Mouse (Mus musculus): ENCODE data around the gene Fxyd5. TPM values are rescaled to one million over a fixed set of nuclear protein-coding genes. Genes with fewer than 3 reads are reported as not detected.

The Fxyd5 gene
- polyA plus RNA-seq, 1 experiment from 2014 or later, result 19.6 TPM

- 0 out of 2 replicates have a peak, but pooled peaks have one; percentile 48 for ATAC-seq (ENCODE audit: low read depth)
These were observed 35.7 kb upstream of the Fxyd5 start for GRCm38 (mm10) chr7:31077885-31078445.

DNA sequence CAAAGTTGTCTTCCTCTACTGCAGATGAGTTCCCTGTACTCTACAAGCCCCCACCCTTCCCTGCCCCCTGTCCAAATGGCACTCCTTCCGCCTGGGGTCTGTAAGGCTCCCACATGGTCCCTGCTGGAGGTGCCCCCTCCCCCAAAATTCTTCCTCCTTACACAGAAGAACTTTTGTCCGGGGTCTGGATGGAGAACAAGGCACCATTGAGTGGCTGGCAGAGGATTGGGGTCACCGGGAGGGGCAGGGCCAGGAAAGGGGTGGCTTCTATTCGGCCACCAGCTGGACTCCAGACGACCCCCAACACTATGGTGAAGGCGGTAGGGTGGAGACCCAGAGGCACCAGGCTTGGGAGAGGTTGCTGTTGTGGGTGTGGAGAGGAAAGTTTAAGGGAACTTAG is 35.2 kb upstream of the Fxyd5 start:
- no peaks in the 10 kb centered on the region for H3K9me3 ChIP-seq
- H3K9ac ChIP-seq, result no peak overlapping the region
- H3K4me2 ChIP-seq, result no peak overlapping the region
- no peaks in the 10 kb centered on the region for H3K27me3 ChIP-seq
- H3K4me3 ChIP-seq, result no peak overlapping the region
- ATAC-seq (ENCODE audit: low read depth), result peak; percentile 48
- H3K27ac ChIP-seq (replicated peaks), result peak overlapping the region; percentile 34; the same call in 1 of the 2 replicates
- H3K4me1 ChIP-seq (replicated peaks), result 0 out of 2 replicates have a peak, but pooled peaks cover 10% of the 10 kb centered on the region
- 31% methylated on average over 6 of the region's 6 CpGs for WGBS
- no peaks in the 10 kb centered on the region for H3K36me3 ChIP-seq

More at GRCm38 (mm10) chr7:31077885-31078445, 35.7 kb upstream of the Fxyd5 start:
- H3K9me3 ChIP-seq, result no peaks in the 10 kb centered on the region
- H3K27me3 ChIP-seq, result no peaks in the 10 kb centered on the region
- no peak overlapping the region for H3K4me2 ChIP-seq
- H3K27ac ChIP-seq (replicated peaks), result peak overlapping the region; percentile 34; the same call in 1 of the 2 replicates
- WGBS, result 50% methylated on average over 5 of the region's 5 CpGs
- peaks cover 13% of the 10 kb centered on the region for H3K4me1 ChIP-seq (replicated peaks)
- no peaks in the 10 kb centered on the region for H3K36me3 ChIP-seq
- H3K4me3 ChIP-seq, result no peak overlapping the region
- H3K9ac ChIP-seq, result no peak overlapping the region

GRCm38 (mm10) chr7:31076492-31076891 is 34.2 kb upstream of the Fxyd5 start, which contains the start of gene Fxyd3:
TSS of gene Fxyd3 (minus strand) at chr7:31076704.
- 66% methylated on average over 5 of the region's 5 CpGs for WGBS

DNA sequence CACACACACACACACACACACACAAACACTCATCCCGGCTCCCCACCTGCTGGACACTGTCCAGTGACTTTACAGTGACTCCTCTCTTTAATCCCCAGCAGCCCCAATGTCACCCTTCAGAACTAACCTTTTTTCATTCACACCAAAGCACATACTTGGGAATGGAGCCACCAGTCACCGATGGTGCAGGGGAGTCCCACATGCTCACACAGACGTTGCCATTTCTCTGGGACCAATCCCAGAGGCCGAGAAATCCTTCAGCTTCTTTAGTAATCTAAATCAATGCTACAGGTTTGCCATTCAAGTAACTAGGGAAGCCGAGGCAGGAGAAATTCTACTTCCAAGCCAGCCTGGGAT is 32.4 kb upstream of the Fxyd5 start:
- H3K27ac ChIP-seq (replicated peaks), result no peak overlapping the region
- H3K4me3 ChIP-seq, result no peak overlapping the region
- ATAC-seq (ENCODE audit: low read depth), result no peak
- WGBS, result 67% methylated on average over 5 of the region's 5 CpGs
- H3K4me2 ChIP-seq, result no peak overlapping the region
- H3K9ac ChIP-seq, result no peak overlapping the region
- H3K9me3 ChIP-seq, result no peaks in the 10 kb centered on the region
- no peaks in the 10 kb centered on the region for H3K27me3 ChIP-seq
- H3K36me3 ChIP-seq, result no peaks in the 10 kb centered on the region
- H3K4me1 ChIP-seq (replicated peaks), result peaks cover 10% of the 10 kb centered on the region; the same call in 1 of the 2 replicates

More at GRCm38 (mm10) chr7:31076492-31076891, 34.2 kb upstream of the Fxyd5 start, which contains the start of gene Fxyd3:
- Histone ChIP-seq H3K27ac (replicated peaks) (peak within 1 kb of the TSS; percentile 34; the same call in 1 of the 2 replicates), H3K9ac (no peak within 1 kb of the TSS), H3K36me3 (no peaks in the 10 kb centered on the region), H3K4me2 (no peak within 1 kb of the TSS), H3K4me3 (no peak within 1 kb of the TSS), H3K27me3 (no peaks in the 10 kb centered on the region), H3K9me3 (no peaks in the 10 kb centered on the region), H3K4me1 (replicated peaks) (peaks cover 10% of the 10 kb centered on the region; the same call in 1 of the 2 replicates)
- ATAC-seq (ENCODE audit: low read depth), result no peak

DNA sequence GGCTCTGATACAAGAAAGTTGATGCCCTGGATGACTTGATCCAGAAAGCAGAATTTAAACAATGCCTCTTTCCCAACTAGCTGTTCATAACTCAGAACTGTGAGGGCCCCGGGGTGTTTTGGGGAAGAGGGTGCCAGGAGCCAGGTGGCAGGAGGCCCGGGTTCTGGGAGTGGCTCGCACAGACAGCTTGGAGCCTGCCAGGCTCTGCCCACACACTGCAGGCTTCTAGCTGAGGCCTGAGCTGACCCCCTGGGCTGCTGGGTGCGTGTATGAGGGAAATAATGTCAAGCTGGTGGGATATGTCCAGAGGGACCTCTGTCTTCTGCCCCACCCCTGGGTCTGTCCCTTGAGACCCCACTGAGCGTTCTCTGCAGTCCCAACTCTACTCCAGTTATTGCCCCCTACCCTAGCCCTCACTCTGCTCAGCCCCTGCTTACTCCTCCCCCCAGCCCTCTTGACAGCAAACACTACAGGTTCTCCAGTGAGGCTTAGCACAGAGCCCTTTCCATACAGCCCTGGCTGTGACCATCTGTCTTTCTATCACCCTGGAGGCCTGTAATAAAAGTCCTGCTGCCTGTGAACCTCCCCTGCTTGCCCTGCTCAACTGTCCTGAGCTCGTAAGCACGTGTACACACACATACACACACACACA is 31.9 kb upstream of the Fxyd5 start:
- Histone ChIP-seq H3K9me3 (no peaks in the 10 kb centered on the region), H3K9ac (no peak overlapping the region), H3K27ac (replicated peaks) (no peak overlapping the region), H3K4me3 (no peak overlapping the region), H3K36me3 (no peaks in the 10 kb centered on the region), H3K4me1 (replicated peaks) (peaks cover 10% of the 10 kb centered on the region; the same call in 1 of the 2 replicates), H3K27me3 (no peaks in the 10 kb centered on the region), H3K4me2 (no peak overlapping the region)
- no peak for ATAC-seq (ENCODE audit: low read depth)
- WGBS, result 56% methylated on average over 7 of the region's 7 CpGs

DNA sequence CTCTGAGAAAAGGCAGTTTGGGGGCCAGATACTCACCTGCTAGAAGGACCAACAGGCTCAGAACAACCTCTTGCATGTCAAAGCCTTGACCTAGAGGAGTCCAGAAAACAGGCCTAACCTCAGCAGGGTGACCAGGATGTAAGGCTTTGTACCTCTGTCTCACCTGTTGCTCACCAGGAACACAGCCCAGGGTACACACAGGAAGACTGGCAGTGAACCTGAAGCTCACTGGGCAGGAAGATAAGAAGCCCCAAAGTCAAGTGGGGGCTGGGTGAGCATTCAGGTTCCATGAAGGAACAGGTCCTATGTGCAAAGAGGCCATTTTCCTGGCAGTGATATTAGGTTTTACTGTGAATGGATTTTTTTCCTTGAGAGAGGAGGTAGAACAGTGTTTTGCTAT is 31.3 kb upstream of the Fxyd5 start:
- Histone ChIP-seq H3K4me1 (replicated peaks) (peaks cover 10% of the 10 kb centered on the region; the same call in 1 of the 2 replicates), H3K27me3 (no peaks in the 10 kb centered on the region), H3K9ac (no peak overlapping the region), H3K27ac (replicated peaks) (no peak overlapping the region), H3K4me3 (no peak overlapping the region), H3K4me2 (no peak overlapping the region), H3K9me3 (no peaks in the 10 kb centered on the region), H3K36me3 (no peaks in the 10 kb centered on the region)
- ATAC-seq (ENCODE audit: low read depth), result no peak

- Histone ChIP-seq H3K4me1 (replicated peaks) (peaks cover 7% of the 10 kb centered on the region; the same call in 1 of the 2 replicates), H3K4me3 (no peak overlapping the region), H3K27me3 (no peaks in the 10 kb centered on the region), H3K9me3 (no peaks in the 10 kb centered on the region), H3K27ac (replicated peaks) (no peak overlapping the region), H3K4me2 (no peak overlapping the region), H3K36me3 (no peaks in the 10 kb centered on the region), H3K9ac (no peak overlapping the region)
- no peak for ATAC-seq (ENCODE audit: low read depth)
- 38% methylated on average over 9 of the region's 9 CpGs for WGBS
These were observed 30.0 kb upstream of the Fxyd5 start for GRCm38 (mm10) chr7:31072326-31072725.

DNA sequence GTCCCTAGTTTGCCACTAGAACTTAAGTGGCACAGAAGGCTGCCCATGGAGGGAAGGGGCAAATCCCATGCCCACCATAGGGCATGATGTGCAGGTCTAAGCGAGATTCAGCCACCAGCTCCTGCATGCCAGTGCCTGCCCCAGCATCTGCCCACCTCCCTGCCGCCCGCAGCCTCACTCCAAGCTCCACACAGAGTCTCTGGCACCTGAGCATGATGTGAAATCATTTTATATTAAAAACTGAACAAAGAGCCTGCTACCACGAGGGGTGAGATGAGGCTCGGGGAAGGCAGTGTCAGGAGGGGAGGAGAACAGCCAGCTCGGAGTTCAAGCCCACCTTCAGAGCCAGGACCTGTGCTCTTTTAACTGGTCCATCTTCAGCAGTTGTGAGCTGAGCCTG is 28.0 kb upstream of the Fxyd5 start:
- 83% methylated on average over 6 of the region's 6 CpGs for WGBS
- no peak for ATAC-seq (ENCODE audit: low read depth)
- Histone ChIP-seq H3K9ac (no peak overlapping the region), H3K27ac (replicated peaks) (no peak overlapping the region), H3K4me3 (no peak overlapping the region), H3K27me3 (no peaks in the 10 kb centered on the region), H3K9me3 (no peaks in the 10 kb centered on the region), H3K4me2 (no peak overlapping the region), H3K36me3 (no peaks in the 10 kb centered on the region), H3K4me1 (replicated peaks) (peaks cover 4% of the 10 kb centered on the region; the same call in 1 of the 2 replicates)

GRCm38 (mm10) chr7:31069491-31069890 is 27.2 kb upstream of the Fxyd5 start:
- Histone ChIP-seq H3K4me2 (no peak overlapping the region), H3K4me1 (replicated peaks) (peaks cover 4% of the 10 kb centered on the region; the same call in 1 of the 2 replicates), H3K36me3 (no peaks in the 10 kb centered on the region), H3K9me3 (no peaks in the 10 kb centered on the region), H3K9ac (no peak overlapping the region), H3K4me3 (no peak overlapping the region), H3K27me3 (no peaks in the 10 kb centered on the region), H3K27ac (replicated peaks) (no peak overlapping the region)
- WGBS, result 87% methylated on average over 14 of the region's 14 CpGs
- no peak for ATAC-seq (ENCODE audit: low read depth)

- no peak overlapping the region for H3K27ac ChIP-seq (replicated peaks)
- H3K27me3 ChIP-seq, result no peaks in the 10 kb centered on the region
- no peaks in the 10 kb centered on the region for H3K9me3 ChIP-seq
- 45% methylated on average over 5 of the region's 5 CpGs for WGBS
- no peak overlapping the region for H3K4me2 ChIP-seq
- no peaks in the 10 kb centered on the region for H3K36me3 ChIP-seq
- no peak overlapping the region for H3K9ac ChIP-seq
- H3K4me1 ChIP-seq (replicated peaks), result no peaks in the 10 kb centered on the region; the same call in 1 of the 2 replicates
- peak; percentile 32; the same call in 1 of the 2 replicates for ATAC-seq (ENCODE audit: low read depth)
- no peak overlapping the region for H3K4me3 ChIP-seq
These were observed 25.6 kb upstream of the Fxyd5 start for GRCm38 (mm10) chr7:31067836-31068235.

GRCm38 (mm10) chr7:31063074-31063560 is 20.8 kb upstream of the Fxyd5 start:
- 88% methylated on average over 12 of the region's 12 CpGs for WGBS
- ATAC-seq (ENCODE audit: low read depth), result no peak
- H3K9me3 ChIP-seq, result no peaks in the 10 kb centered on the region
- no peak overlapping the region for H3K4me3 ChIP-seq
- no peaks in the 10 kb centered on the region for H3K36me3 ChIP-seq
- H3K9ac ChIP-seq, result no peak overlapping the region
- no peak overlapping the region for H3K27ac ChIP-seq (replicated peaks)
- H3K4me1 ChIP-seq (replicated peaks), result no peaks in the 10 kb centered on the region; the same call in 1 of the 2 replicates
- no peaks in the 10 kb centered on the region for H3K27me3 ChIP-seq
- no peak overlapping the region for H3K4me2 ChIP-seq

GRCm38 (mm10) chr7:31060621-31061010 is 18.3 kb upstream of the Fxyd5 start:
- no peak for ATAC-seq (ENCODE audit: low read depth)
- Histone ChIP-seq H3K36me3 (no peaks in the 10 kb centered on the region), H3K4me2 (peak overlapping the region; percentile 33), H3K9me3 (no peaks in the 10 kb centered on the region), H3K4me1 (replicated peaks) (no peaks in the 10 kb centered on the region; the same call in 1 of the 2 replicates), H3K9ac (no peak overlapping the region), H3K27me3 (no peaks in the 10 kb centered on the region), H3K4me3 (no peak overlapping the region), H3K27ac (replicated peaks) (no peak overlapping the region)
- WGBS, result 85% methylated on average over 7 of the region's 7 CpGs

All from neural tube, embryonic 13.5 days (tissue).